Mouse (Mus musculus) bone marrow, adult 2 months (tissue): ENCODE results near the gene Hk1. TPM values are rescaled to one million over a fixed set of nuclear protein-coding genes. Genes with fewer than 3 reads are reported as not detected.

Experiments used
- H3K27ac ChIP-seq: fragments of 200-500 bp; 2 replicates; pipeline ENCODE4 v1.5.1; 2012; ENCODE audit warnings: low read depth, mild to moderate bottlenecking, control low read depth, inconsistent platforms, low read length; ENCODE audit not compliant: control insufficient read depth, poor library complexity, insufficient read depth
- H3K4me1 ChIP-seq: fragments of 200-500 bp; 2 replicates; pipeline ENCODE4 v1.6.1; 2011; ENCODE audit warnings: low read length; ENCODE audit not compliant: control insufficient read depth, insufficient read depth
- H3K4me3 ChIP-seq: fragments of 200-500 bp; replicated peaks from 2 replicates; pipeline ENCODE3; 2011; ENCODE audit warnings: mild to moderate bottlenecking, low read depth, low read length, control low read depth; ENCODE audit not compliant: control insufficient read depth
- CTCF ChIP-seq: fragments of 200-500 bp; IDR thresholded peaks from 2 replicates; pipeline ENCODE4 v1.5.1; 2011; ENCODE audit warnings: low read length, control low read depth; ENCODE audit not compliant: control insufficient read depth, insufficient read depth
- POLR2A ChIP-seq: fragments of 200-500 bp; IDR thresholded peaks from 2 replicates; pipeline ENCODE4 v1.6.1; 2011; ENCODE audit warnings: low read depth, mild to moderate bottlenecking, control low read depth, low read length, borderline replicate concordance; ENCODE audit not compliant: control insufficient read depth
- WGBS: fragments of 180-500 bp; shearing (Covaris S2); methylation state at CpG from one replicate; pipeline ENCODE4 v1.1.7; 2018; 5-methylcytosine and 5-hydroxymethylcytosine counted together
- polyA plus RNA-seq: library from polyadenylated mRNA; stranded (reverse); fragments of >200 nt; gene quantifications from 2 replicates; pipeline ENCODE4 v1.2.4, GENCODE M21; 2011; ENCODE audit warnings: low replicate concordance; ENCODE audit not compliant: missing spikeins, insufficient read depth, insufficient read length

Gene Hk1
- 55.8 and 93.6 TPM in 2 replicates for polyA plus RNA-seq

DNA sequence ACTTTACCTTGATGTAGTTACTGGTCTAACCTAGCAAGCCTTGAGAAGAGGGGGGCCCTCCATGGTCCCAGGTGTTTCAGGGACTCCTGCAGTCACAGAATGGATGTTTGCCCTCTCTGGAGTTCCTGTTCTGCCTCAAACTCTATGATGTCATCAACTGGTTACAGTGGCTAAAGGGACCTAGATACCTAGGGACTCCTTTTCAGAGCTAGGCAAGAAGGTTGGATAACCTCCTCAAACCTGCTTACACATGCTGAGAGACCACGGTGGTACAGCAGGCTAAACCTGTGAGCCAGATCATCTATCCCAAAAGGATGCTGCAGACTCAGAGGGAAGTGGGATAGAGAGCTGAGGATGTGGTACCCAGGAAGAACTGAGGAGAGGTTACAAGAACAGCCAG lies at the start of gene Hk1:
TSS of gene Hk1 (minus strand) at position 101 of the 400 bp plus-strand sequence.
- H3K27ac ChIP-seq, result no peak within 1 kb of the TSS
- no peak within 1 kb of the TSS for H3K4me3 ChIP-seq
- H3K4me1 ChIP-seq, result no peaks in the 10 kb centered on the region
- WGBS, result 78% methylated on average over 1 of the region's 1 CpGs
- TF ChIP-seq CTCF, result no peak
- no peak for TF ChIP-seq POLR2A

DNA sequence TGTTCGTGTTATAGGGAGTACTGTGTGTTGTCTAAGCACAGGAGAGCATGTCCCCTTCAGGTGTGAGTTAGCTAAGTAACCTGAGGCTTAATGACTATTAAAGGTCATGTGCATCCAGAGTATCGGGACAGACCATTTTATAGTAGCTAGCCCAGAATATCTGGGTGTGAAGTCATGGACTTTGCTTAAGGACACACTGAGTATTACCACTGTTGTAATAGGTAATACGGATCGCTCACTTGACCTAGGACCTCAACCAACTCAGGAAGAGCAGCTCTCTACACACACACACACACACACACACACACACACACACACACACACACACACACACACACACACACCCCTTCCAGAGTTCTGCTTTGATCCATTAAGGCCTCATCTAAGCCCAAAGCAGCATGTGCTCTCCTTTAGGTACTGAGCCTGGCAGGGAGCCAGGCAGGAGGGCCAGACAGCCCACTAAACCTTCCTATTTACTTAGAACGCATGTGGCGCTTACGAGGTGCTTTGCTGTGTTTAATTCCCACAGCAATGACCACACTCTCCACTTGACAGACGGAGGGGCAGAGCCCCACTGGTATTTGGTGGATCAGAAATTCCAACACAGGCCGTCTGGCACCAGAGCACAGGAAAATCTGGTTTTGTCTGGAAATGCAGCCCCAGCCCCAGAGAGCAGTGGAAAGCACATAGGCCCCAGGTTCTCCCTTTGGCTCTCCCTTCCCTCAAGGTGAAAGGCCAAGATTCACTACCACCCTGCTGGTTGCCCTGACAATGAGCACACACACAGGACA lies 45.6 kb upstream of the Hk1 start:
- H3K27ac ChIP-seq, result no peak overlapping the region
- no peak overlapping the region for H3K4me3 ChIP-seq
- H3K4me1 ChIP-seq, result no peaks in the 10 kb centered on the region
- TF ChIP-seq CTCF, result no peak
- no peak for TF ChIP-seq POLR2A
- WGBS, result 67% methylated on average over 9 of the region's 9 CpGs

DNA sequence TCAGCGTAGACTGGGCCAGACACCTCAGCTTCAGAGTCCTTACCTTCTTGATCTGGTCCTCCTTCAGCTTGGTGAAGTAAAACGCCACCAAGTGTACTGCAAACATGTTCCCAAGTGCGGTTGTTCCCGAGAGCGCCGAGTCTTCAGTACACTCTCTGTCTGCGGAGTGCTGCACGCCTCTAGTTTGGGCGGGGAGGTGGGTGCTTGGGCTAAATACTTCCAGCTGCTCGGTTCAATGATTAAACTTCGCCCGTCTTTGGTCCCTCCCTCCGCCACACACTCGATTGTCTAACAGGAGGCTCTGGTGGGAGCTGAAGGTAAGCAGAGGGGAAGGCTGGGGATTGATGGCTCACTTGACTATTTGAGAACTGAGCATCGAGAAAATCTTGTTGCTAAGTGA lies 42.5 kb upstream of the Hk1 start, which contains the start of gene Hkdc1:
TSS of gene Hkdc1 (minus strand) at position 237 of the 400 bp plus-strand sequence.
- 73% methylated on average over 15 of the region's 15 CpGs for WGBS
- TF ChIP-seq CTCF, result no peak
- no peak for TF ChIP-seq POLR2A
- Histone ChIP-seq H3K4me3 (no peak within 1 kb of the TSS), H3K27ac (no peak within 1 kb of the TSS), H3K4me1 (no peaks in the 10 kb centered on the region)

DNA sequence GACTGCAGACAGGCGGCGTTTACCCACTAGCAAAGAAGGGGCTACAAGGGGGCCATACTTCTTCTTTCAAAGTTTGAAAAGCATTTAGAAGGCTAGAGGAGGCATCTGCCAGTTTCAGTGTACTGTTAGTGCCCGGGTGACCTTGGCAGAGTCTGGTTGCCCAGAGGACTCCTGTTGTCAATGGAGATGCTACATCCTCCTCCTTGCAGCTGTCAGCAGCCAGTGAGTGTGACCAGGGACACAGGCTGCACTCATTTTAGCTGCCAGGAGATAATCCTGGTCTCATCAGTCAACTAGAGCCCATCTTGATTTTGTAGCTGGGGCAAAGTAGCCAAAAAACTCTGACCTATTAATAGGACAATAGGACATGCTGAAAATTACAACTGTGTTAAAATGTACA lies 41.4 kb upstream of the Hk1 start:
- Histone ChIP-seq H3K4me1 (no peaks in the 10 kb centered on the region), H3K27ac (no peak overlapping the region), H3K4me3 (no peak overlapping the region)
- TF ChIP-seq POLR2A, result no peak
- TF ChIP-seq CTCF, result no peak
- 87% methylated on average over 3 of the region's 3 CpGs for WGBS

DNA sequence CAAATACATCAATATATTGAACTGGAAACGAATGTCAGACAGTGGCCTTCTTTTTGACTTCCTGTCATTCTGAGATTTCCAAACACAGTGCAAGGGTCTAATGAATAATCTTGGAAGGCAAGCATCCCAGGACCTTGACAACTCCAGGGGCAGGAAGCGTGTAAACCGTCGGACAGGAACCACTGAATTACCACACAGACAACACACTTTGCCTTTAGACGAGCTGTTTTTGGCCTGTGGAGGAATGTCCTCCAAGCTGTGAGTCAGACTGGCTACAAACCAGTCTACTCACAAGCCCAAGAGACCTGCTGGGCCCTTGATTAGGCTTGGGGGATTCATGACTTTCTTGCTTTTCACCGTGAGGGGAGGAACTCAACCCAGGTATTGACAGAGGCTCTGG lies 40.7 kb upstream of the Hk1 start:
- no peaks in the 10 kb centered on the region for H3K4me1 ChIP-seq
- WGBS, result 44% methylated on average over 6 of the region's 6 CpGs
- no peak overlapping the region for H3K27ac ChIP-seq
- no peak for TF ChIP-seq POLR2A
- no peak for TF ChIP-seq CTCF
- no peak overlapping the region for H3K4me3 ChIP-seq

DNA sequence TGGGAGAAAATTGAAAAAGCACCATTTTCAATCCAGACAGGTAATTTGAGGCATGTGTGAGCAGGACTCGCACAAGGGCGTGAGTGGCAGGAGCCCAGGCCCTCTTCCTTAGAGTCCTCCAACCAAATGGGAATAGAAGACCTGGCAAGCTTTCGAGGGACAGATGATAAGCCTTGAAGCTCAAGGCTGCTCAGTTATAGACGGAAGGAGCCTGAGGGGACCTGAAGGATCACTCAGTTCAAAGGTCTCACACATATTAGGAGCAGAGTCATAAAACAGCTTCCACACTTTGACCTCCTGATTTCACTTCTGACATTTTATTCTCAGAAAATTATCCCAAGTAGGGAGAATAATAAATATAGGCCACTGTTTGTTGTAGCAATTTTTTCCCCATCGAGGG lies 39.7 kb upstream of the Hk1 start:
- 82% methylated on average over 5 of the region's 5 CpGs for WGBS

DNA sequence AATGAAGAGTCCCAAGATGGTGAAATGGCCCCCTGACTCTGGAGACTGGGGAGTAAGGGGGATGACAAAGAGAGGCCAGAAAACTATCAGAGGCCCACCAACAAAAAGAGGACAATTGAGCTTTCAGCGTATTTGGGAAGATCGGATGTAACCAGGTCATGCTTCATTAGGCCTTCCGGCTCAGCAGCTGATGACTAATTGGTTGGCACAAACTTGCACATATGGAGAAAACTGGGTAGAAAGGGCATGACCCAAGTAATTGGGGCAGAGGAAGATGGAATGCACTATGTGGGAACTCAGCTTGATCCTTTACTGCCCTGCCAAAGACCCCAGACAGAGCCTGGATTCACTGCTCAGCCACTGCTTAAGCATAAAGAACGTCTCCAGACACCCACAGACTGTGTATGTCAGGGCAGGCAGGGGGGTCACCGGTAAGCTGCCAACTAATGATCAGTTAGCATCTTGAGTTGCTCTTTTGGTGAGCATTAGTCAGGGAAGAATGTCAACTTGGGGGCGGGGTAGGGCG lies 39.2 kb upstream of the Hk1 start:
- 87% methylated on average over 7 of the region's 7 CpGs for WGBS
- no peak for TF ChIP-seq POLR2A
- no peak for TF ChIP-seq CTCF
- Histone ChIP-seq H3K4me1 (no peaks in the 10 kb centered on the region), H3K4me3 (no peak overlapping the region), H3K27ac (no peak overlapping the region)

More for the DNA sequence above, 39.7 kb upstream of the Hk1 start:
- no peaks in the 10 kb centered on the region for H3K4me1 ChIP-seq
- H3K27ac ChIP-seq, result no peak overlapping the region
- H3K4me3 ChIP-seq, result no peak overlapping the region
- TF ChIP-seq POLR2A, result no peak
- TF ChIP-seq CTCF, result no peak

DNA sequence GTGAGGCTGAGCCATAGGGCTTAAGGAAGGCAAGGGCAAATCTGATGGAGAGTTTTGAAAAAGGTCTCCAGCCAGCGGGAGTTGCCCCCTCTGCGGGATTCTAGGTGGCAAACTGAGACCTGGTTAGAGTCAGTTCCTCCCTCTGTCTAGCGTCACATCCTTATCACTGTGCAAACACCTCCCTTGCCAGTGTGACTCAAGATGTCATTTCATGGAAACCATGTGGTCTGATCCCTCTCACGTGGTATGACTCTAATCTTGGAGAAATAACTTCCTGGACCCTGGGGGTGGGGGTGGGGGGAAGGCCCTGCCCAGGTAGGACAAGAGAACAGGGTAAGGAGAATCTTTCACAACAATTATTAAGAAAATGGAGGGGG lies 33.9 kb upstream of the Hk1 start:
- TF ChIP-seq CTCF (no peak), POLR2A (no peak)
- Histone ChIP-seq H3K27ac (no peak overlapping the region), H3K4me1 (no peaks in the 10 kb centered on the region), H3K4me3 (no peak overlapping the region)
- WGBS, result 40% methylated on average over 4 of the region's 4 CpGs

DNA sequence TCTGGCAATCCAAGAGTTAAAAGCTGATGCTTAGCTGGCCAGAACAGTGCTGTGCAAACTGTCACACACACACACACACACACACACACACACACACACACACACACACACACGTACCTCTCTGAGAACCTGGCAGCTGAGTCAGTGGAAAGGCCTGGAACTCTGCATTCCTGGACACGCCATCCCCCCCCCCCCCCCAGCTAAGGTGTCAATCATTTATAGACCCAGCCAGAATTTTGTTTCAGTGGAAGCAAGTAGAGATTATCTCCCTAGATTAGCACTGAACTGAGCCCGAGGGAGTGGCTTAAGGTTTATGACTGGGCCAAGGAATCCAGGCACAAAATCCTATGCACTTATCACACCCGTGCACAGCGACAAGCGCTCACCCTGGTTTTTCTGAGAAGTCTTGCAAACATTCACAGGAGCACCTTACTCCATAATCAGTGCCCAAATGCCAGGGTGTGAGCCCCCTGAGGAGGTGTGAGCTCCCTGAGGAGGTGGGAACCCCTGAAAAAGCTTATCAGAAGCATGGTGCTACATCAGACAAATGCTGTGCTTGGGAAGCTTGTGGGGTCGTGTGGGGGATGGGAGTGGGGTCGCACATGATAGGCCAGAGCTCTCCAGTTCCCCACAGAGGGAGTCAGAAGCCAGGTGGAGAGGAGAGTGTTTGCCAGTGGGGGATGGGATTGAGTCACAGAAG lies 33.3 kb upstream of the Hk1 start:
- WGBS, result 39% methylated on average over 8 of the region's 8 CpGs
- H3K4me1 ChIP-seq, result no peaks in the 10 kb centered on the region
- TF ChIP-seq CTCF (no peak), POLR2A (no peak)
- H3K4me3 ChIP-seq, result no peak overlapping the region
- H3K27ac ChIP-seq, result no peak overlapping the region
